Mouse (Mus musculus) spleen, adult 18-20 months (tissue): ENCODE results near the gene Whrn.

Experiments used
- DNase-seq, 2 experiments: peaks; one replicate each; pipeline ENCODE4 v3.0.0; 2022; ENCODE audit warnings: mixed read lengths in 2 of 2

Gene Whrn

GRCm38 (mm10) chr4:63493351-63494121, 2.3 kb downstream of the Whrn start:
- DNase-seq, result no peak

GRCm38 (mm10) chr4:63491521-63491920, 4.3 kb downstream of the Whrn start:
- DNase-seq, result no peak

- DNase-seq, result no peak
Observed at GRCm38 (mm10) chr4:63490146-63490545, 5.6 kb downstream of the Whrn start.

GRCm38 (mm10) chr4:63489676-63490075, 6.1 kb downstream of the Whrn start:
- no peak for DNase-seq

- DNase-seq, result no peak
Observed at GRCm38 (mm10) chr4:63487916-63488315, 7.9 kb downstream of the Whrn start.

GRCm38 (mm10) chr4:63487256-63487655, 8.5 kb downstream of the Whrn start:
- DNase-seq, result no peak

- DNase-seq, result peak; percentile 13 to 44
Observed at GRCm38 (mm10) chr4:63486523-63486922, 9.3 kb downstream of the Whrn start.

GRCm38 (mm10) chr4:63483741-63484140, 12.1 kb downstream of the Whrn start:
- no peak for DNase-seq

GRCm38 (mm10) chr4:63480845-63481167, 15.0 kb downstream of the Whrn start:
- no peak for DNase-seq

GRCm38 (mm10) chr4:63480098-63480844, 15.5 kb downstream of the Whrn start:
- DNase-seq, result peak; percentile 53 to 60

GRCm38 (mm10) chr4:63478036-63478435, 17.8 kb downstream of the Whrn start:
- DNase-seq, result no peak

GRCm38 (mm10) chr4:63476891-63477290, 18.9 kb downstream of the Whrn start:
- DNase-seq, result no peak

GRCm38 (mm10) chr4:63475208-63475607, 20.6 kb downstream of the Whrn start:
- no peak for DNase-seq

- no peak for DNase-seq
Observed at GRCm38 (mm10) chr4:63474439-63474838, 21.4 kb downstream of the Whrn start.

GRCm38 (mm10) chr4:63467338-63467737, 28.5 kb downstream of the Whrn start:
- DNase-seq, result no peak

GRCm38 (mm10) chr4:63466192-63466591, 29.6 kb downstream of the Whrn start:
- DNase-seq, result no peak

GRCm38 (mm10) chr4:63460876-63461525, 34.8 kb downstream of the Whrn start:
- no peak for DNase-seq

- DNase-seq, result no peak
Observed at GRCm38 (mm10) chr4:63459141-63459789, 36.5 kb downstream of the Whrn start.

- no peak for DNase-seq
Observed at GRCm38 (mm10) chr4:63456547-63456946, 39.2 kb downstream of the Whrn start.

- no peak for DNase-seq
Observed at GRCm38 (mm10) chr4:63453939-63454513, 41.8 kb downstream of the Whrn start.

- DNase-seq, result no peak
Observed at GRCm38 (mm10) chr4:63452555-63452954, 43.2 kb downstream of the Whrn start.

GRCm38 (mm10) chr4:63450551-63450950, 45.2 kb downstream of the Whrn start:
- no peak for DNase-seq
